Mouse (Mus musculus) activated CD4-positive, CD25-positive, alpha-beta regulatory T cell, adult 9 weeks (primary cell): Measurements from ENCODE around the gene 4933403O08Rik. TPM values are rescaled to one million over a fixed set of nuclear protein-coding genes. Genes with fewer than 3 reads are reported as not detected.

Experiments
- polyA plus RNA-seq: library from polyadenylated mRNA; unstranded; fragments of 100-300 nt; shearing (Covaris generic); gene quantifications from one replicate; pipeline ENCODE4 v1.2.1, GENCODE M21; 2017

The 4933403O08Rik gene
- not detected for polyA plus RNA-seq

GRCm38 (mm10) chrX:112238749-112239148 is at the start of gene 4933403O08Rik:
4933403O08Rik (plus strand) TSS chrX:112239049.

Other genes starting within 250 kb of the 4933403O08Rik start
- not detected for gene Tex16, start 228.0 kb upstream of the 4933403O08Rik start, polyA plus RNA-seq
- 40.3 TPM for gene Apool, start 72.3 kb downstream of the 4933403O08Rik start, polyA plus RNA-seq
- gene Satl1, start 167.7 kb downstream of the 4933403O08Rik start, polyA plus RNA-seq, result not detected